Mouse (Mus musculus) gastrocnemius, postnatal 25 days (tissue): ENCODE results near the gene Sdr9c7. TPM values are rescaled to one million over a fixed set of nuclear protein-coding genes. Genes with fewer than 3 reads are reported as not detected.
"Not testable (repeated sequence)": the region's sequence is repeated elsewhere in the genome, so short reads cannot be mapped to it uniquely, and the experiment has no call there.

Experiments
- DNase-seq: peaks from one replicate; pipeline ENCODE4 v3.0.0; 2022
- total RNA-seq, 2 experiments: library from RNA; stranded (reverse); gene quantifications; 1 replicate in 1 of 2; 2 replicates in 1 of 2; pipeline ENCODE4 v1.2.3; 2021

The Sdr9c7 gene
- total RNA-seq, 2 experiments from 2014 or later: not detected

DNA sequence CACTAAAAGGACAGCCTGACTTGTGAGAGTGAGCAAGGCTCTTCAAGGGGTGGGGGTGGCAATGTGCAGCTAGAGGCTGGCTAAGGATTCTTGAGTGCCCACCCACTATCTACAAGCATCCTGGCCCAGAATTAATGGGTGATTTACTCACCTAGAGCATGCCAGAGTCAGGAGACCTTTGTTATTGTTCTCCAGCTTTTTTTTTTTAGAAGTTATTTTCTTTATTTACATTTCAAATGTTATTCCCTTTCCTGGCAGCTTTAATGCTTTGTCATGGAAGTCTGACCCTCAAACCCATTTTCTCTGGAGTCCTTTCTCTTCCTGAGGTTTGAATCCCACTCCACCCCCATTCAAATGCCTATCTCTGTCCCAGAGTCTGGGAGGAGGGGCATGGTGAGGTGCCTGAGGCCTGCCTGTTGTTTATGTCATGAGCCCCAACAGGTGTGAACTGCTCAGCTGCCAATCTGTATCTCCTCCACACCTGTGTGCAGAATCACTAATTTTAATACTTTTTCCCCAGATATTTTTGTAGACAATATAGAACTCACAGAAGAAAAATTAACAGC is 9.2 kb downstream of the Sdr9c7 start:
- DNase-seq: no peak

DNA sequence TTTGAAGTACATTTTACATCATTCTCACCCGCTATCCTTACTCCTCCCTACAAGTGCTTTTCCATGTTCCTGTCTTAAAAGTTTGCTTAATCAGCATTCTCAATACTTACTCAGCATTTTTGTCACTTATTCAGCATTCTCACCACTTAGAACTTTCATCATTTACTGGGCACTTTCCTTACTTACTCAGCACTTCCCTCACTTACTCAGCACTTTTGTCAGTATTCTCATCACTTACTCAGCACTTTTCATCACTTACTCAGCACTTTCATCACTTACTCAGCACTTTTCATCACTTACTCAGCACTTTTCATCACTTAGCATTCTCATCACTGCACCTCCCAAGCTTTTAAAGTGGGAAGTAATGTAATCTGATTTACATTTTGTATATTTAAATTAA is 17.3 kb downstream of the Sdr9c7 start:
- DNase-seq: no peak

DNA sequence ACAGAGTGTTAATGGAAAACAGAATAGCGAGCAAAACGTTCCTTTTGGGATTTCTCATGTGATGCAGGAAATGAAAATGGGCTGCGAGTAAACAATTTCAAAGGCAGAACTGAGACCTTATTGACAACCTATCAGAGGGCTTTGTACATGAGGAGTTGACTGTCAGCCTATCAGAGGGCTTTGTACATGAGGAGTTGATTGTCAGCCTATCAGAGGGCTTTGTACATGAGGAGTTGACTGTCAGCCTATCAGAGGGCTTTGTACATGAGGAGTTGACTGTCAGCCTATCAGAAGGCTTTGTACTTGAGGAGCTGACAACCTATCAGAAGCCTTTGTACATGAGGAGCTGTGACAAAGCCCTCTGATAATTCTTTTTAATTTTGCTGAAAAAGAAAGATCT is 18.9 kb downstream of the Sdr9c7 start:
- DNase-seq: not testable (repeated sequence)

DNA sequence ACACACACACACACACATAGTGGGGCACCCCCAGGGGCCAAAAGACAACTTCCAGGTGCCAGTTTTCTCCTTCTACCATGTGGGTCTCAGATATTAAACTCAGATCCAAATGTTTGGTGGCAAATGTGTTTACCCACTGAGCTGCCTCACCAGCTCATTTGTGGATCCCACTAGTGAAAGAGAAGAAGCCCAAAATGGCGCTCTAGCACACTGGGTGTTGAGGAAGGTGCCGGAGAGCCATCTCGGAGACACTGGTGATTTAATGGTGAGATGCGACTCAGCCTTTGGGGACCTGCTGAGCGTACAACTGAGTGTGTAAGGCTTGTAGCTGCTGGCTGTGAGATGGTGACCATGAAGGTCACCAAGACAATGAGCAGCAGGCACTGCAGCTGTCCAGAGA is 19.3 kb downstream of the Sdr9c7 start:
- DNase-seq: no peak

DNA sequence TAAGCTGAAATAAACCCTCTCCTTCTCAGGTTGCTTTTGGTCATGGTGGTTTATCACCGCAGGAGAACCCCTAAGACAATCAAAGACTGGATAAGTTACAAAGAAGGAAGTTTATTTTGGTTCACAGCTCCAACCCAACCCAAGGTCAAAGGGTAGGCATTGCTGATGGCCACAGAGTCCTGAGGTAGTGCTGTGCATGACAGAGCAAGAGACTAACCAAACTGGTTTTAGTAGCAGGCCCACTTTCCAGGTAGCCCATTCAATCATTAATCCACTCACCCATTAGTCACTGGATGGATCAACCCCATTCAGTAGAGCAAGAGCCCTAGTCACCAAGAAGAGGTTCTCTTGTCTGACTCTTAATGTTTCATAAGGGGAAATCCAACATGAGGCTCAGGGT is 23.9 kb downstream of the Sdr9c7 start:
- DNase-seq: no peak

DNA sequence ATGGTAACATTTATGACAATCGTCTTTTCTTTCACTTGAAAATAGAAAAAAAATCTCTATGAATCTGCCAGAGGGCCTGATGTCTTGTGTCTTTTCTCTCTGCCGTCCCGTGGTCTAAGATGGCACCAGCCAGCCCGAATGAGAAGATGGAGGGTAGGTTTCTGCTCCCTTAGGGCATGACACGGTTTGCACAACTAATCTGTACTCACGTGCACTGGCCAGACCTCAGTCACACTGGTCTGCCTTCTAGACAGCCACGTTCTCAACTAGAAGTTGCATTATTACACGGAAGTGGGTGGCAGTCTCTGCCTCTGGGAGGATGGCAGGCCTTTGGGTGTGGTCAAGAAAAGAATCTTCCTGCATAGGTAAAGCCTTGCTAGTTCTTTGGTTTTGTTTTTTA is 24.7 kb downstream of the Sdr9c7 start:
- no peak for DNase-seq

DNA sequence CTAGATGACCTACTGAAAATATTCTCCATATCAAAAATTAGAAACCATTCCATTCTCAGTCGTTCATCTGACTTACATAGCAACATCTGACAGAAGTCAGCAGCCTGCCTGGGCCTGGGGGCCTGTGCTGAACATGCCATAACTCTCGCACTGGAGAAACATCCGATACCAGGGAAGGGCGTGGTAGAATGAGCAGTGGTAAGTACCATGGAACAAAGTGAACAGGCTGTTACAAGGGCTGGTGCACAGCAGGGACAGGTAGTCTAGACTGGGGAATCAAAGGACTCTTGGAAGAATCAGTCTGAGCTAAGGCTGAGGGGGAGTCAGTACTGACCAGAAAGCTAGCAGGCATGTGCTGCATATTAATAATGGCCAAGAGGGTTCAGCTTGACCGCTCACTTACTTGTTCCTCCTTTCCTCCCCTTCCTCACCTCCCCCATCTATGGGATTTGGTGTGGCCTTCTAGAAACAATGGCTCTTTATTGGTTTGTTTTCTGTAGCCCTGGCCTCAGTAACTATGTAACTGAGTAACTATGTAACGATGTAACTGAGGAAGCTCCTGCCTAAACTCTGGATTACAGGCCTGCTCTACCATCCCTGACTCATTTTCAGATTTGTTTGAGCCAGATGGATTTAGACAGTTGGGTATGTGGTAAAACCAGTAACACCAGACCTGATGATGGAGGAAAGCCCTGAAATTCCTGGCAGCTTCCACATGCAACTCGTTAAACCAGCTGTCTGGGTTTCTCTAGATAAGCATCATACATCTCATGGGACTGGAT is 26.5 kb downstream of the Sdr9c7 start:
- DNase-seq: no peak

DNA sequence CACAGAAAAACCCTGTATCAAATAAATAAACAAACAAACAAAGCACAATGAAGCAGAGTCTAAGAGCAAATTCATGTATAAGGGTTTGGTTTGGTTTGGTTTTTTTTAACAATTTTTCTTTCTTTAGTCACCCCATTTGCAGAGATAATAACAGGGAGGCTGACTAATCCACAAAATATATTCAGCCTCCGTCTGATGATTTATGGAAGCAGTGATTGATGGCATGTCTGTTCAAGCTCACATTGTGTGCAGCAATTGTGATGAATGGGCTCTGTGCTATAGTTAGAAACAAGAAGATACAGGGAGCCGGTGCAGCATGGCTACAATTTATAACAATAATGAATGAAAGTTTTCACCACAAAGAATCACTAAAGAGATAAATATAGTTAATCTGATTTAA is 29.4 kb downstream of the Sdr9c7 start:
- no peak for DNase-seq

DNA sequence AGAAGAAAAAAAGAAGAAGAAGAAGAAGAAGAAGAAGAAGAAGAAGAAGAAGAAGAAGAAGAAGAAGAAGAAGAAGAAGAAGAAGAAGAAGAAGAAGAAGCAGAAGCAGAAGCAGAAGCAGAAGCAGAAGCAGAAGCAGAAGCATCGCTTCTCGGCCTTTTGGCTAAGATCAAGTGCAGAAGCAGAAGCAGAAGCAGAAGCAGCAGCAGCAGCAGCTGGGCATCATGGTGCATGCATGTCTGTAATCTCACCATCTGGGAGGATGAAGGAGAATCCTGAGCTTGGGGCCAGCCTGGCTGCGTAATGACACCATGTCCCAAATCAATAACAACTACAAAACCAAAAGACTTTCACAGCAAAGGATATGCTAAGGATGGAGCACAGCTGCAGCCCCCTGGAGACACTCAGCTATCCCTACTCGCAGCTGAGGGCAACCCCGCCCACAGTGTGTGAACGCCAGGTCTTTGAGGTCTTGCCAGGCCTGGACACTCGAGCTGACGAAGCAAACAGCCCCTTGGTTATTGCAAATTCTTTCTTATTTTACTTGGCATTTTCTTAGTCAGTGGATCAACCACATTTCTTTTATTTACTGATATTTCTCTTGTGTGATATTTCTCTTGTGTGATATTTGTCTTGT is 34.1 kb downstream of the Sdr9c7 start:
- DNase-seq: peak; percentile 26

DNA sequence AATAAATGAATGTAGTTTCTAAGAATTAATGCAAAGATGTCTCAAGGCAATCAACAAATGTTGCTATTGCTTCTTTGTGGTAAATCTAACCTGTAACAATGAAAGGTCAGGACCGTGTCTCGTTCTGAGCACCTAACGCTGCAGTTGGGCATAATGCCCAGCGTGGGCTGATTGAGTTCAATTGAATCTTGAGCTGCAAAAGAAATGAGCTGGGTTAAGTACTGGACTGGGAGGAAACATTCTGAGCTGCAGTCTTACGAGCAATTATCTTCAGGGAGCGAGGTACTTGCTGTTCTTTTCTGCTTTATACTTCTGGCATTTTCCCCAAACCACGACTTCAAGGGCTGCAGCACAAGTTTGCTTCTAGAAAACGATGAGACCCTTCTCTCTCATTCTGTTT is 38.0 kb downstream of the Sdr9c7 start:
- no peak for DNase-seq

DNA sequence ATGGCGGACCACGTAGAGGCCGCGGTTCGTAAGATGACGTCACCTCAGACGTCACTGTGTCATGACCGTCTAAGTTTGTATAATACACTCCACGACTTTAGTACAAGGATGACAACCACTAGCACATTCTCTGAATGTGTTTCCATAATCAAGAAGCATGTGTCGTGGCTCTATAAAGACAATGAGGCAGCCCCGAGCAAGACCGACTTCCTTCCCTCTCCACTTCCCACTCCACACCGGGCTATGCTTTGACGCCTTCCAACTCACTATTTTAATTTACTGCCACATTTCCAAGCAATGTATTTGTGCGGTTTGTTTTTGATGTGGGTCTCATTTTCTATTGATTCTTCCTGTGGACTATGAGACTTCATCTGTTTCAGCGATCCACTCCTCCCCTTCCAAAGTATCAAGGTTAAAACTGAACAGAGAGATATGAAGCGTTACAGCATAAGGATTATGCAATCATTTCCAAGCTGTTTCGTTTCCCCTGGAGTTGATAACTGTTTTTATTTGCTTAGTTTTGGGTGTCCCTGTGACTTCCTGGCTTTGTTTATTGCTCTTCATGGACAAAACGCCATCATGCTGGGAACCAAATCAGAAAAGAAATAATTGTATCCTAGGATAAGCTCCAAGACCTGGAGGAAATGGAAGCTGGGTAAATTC is 38.6 kb downstream of the Sdr9c7 start:
- DNase-seq: no peak

DNA sequence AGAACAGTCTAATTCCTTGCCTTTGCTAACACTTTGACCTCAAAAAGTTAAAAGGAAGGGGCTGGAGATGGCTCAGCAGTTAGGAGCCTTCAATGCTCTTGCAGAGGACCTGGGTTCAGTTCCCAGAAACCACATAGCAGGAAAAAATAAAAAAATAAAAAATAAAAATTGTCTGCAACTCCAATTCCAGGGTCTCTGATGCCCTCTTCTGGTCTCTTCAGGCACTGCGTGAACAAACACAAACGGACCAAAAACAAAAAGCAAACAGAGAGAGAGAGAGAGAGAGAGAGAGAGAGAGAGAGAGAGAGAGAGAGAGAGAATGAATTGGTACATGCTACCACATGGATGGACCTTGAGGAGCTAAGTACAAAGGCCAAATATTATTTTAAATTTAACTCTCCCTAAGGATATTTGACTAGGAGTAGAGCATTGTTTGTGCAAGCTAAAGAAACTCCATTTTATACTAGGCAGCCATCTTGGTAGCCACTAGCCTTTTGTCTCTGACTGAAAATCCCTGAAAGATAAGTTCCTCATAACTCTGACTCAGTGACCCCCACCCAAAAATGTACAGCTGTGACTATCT is 39.2 kb downstream of the Sdr9c7 start:
- peak; percentile 11 for DNase-seq

DNA sequence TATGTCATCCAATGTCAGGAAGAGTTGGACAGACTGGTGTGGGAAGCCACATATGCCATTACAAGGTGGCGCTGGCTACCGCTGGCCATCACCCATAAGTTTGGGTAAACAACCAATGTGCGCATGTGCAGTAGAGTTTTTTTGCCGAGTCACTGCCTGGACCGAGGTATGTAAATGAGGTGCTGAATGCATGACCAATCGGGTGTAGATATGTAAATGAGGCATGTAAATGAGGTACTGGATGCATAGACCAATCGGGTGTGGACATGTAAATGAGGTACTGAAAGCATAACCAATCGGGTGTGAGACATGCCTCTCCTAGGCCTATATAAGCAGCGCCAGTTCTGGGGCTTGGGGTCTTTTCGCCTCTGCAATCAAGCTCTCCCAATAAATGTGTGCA is 41.3 kb downstream of the Sdr9c7 start:
- DNase-seq: not testable (repeated sequence)

DNA sequence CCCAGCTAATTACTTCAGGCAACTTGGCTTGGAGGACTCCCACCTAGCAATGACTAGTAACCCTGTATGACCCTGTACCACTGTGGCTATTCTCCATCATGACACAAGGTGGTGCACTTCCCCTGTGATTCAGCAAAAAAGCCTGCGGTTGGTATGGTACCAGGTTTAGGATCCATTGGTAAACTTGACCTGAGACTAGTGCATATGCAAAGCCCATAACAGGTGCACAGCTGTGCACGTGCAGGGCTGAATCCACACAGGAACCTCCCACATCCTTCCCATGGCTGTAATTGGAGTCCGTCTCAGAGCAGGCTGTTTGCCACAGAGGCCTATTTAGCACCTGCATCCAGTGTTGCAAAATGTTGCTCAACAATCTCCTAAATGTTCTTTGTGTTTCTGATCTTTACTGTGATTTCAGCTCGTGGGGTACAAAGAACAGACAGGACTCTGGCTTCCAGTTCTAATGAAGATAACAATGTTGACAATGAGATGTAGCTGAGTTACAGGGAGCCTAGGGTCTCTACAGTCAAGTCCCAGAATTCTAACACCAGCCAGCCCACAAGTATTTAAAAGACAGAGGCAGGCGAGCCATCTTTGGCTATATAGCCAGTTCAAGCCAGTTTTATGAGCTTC is 47.2 kb downstream of the Sdr9c7 start:
- DNase-seq: no peak

DNA sequence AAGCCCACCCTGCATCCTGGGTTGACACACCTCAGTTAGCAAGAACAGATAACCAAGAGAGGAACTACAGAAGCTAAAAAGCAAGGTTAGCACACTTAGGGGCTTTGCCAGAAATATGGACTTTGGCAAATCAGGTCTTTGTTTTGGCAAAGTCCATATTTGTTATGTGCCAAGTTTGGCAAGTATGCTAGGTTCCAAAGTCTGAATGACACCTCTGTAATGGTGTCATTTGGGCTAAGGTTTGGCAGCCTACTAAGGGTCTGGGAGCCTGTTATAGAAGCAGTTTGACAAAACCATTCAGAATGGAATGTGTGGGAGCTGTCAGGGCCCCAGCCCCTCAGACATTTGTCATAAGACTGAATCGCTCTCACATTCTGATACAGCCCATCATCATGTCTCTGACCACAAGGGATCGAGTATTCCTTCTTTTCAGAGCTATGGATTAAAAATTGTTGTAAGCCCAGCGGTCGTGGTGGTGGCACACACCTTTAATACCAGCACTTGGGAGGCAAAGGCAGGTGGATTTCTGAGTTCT is 51.3 kb downstream of the Sdr9c7 start:
- no peak for DNase-seq

DNA sequence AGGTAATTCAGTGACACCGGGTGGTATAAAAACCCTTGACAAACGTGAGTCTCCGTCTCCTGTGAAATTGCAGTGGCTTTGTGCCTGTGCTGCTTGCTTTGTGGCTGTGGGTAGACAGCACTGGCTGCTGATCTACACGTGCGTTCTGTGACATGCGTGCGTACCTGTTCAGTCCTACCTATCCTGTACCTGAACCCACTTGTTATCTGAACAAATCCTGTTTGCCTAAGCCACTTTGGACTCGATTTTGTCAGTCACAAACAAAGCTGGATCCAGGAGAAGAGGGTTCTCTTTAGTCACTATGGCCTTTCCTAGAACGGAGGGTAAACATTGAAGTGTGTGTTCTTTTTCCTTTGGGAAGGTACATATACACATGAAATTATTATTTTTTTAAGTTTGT is 53.1 kb downstream of the Sdr9c7 start:
- DNase-seq: no peak

DNA sequence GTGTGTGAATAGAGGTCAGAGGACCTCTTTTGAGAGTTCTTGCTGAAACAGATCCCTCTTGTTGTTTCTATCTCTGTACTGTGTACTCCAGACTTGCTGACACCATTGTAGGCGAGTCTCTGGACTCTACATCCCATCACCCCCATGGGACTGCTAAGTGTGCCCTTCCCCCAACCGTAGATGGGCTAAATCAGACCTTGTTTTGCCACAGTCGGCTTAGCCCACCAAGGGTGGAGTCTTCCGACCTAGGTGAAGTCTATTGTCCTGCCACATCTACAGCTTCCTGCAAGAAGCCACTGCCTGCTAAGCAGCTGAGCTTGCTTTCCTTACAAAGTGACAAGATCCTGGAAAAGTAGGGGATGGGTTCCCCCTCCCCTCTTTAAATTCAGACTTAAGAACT is 53.5 kb downstream of the Sdr9c7 start:
- DNase-seq: no peak

DNA sequence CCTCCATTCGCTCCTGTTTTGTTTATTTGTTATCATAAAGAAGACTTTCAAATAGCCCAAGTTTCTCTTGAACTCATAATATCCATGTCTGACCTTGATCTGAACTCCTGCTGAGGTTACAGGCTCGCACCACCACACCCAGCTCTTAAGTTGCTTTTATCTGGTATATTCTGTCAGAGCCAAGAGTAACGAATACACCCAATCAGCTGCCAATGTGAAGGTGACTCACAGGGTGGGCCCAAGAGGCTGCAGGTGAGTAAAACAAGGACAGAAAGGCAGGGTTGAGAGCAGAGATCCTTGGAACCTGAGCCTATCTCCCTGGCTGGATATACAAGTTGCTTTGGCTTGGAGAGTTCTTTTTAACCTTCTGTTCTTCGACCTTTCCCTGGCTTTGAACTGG is 56.7 kb downstream of the Sdr9c7 start:
- no peak for DNase-seq

DNA sequence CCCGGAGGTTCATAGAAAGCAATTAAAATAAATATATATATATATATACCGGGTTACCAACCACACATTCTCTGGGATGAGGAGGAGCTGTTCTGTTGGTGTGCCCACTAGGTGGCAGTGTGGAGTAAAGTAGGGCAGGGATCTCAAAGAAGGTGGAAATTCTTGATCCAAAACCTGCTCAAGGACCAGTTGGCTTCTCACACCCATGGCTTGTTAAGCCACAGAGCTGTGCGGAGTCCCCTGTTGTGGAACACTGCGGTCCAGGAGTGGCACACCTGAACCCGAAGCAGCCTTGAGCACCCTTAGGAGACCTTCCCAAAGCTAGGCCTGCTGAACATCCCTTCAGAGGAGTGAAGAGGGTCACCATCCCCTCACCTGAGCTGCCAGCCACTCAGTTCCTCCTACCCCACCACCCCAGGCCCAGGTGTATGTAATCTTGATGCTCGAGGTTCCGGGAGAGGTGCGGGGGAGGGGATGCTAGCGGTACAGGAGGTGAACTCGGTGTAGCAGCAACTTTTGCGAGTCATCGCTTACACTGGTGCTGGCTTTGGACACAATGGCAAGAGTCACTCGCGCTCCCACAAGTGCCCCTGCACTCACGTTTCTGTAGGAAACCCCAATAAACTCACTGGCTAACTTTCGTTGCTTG is 58.0 kb downstream of the Sdr9c7 start:
- DNase-seq: peak; percentile 24

DNA sequence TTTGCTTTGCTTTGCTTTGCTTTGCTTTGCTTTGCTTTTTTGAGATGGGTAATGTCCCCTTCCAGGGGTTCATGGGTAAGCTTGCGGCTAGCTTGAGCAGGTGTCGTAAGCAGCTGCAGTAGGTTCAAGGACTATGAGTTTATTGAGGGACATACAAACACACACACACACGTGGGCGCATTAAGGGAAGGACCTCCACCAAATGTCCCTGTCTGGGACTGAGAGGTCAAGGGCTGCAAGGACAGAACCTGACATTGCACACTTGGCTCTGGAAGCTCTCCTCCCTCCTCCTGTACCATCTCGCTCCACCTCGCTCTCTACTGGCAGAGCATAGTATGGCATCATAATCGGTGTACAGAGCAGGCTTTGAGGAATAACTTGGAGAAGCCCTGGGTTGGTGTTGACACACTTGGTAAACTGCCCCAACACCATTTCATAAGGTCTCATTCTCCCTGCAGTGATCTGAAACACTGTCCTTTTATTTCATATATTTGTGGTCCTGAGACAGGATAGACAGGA is 60.9 kb downstream of the Sdr9c7 start:
- DNase-seq: no peak
